Mouse (Mus musculus): ENCODE measurements at regions not wholly inside any gene's neighbourhood (a gene's known extent, or its start where the extent isn't known, plus 50 kb on each side); places are given as distances from the start of the nearest gene placed in this dataset.

GRCm38 (mm10) chr9:46781681-46782080 lies 216.9 kb upstream of the Gm4791 start:
- TF ChIP-seq CTCF (IDR thresholded peaks at IDR 0.05; ENCODE audit: control insufficient read depth, insufficient read depth, insufficient read length) (no peak), MAX (IDR thresholded peaks at IDR 0.05) (no peak)
